Mouse (Mus musculus) urinary bladder, postnatal 4 days (tissue): ENCODE results near the gene Zfp229.
"Not testable (repeated sequence)": the region's sequence is repeated elsewhere in the genome, so short reads cannot be mapped to it uniquely, and the experiment has no call there.

Source experiments
- DNase-seq, 2 experiments: peaks; one replicate each; pipeline ENCODE4 v3.0.0; 2021 to 2022; ENCODE audit warnings: low spot score in 2 of 2

The Zfp229 gene

GRCm38 (mm10) chr17:21730495-21730894 lies at the start of gene Zfp229:
Gene Zfp229 (plus strand): TSS chr17:21730795.
- not testable (repeated sequence) for DNase-seq

GRCm38 (mm10) chr17:21691560-21691959 lies 39.0 kb upstream of the Zfp229 start, which contains the start of gene Gm10226:
Gene Gm10226 (plus strand): TSS chr17:21691860.
- no peak for DNase-seq

GRCm38 (mm10) chr17:21693342-21693741 lies 37.3 kb upstream of the Zfp229 start:
- no peak for DNase-seq

DNA sequence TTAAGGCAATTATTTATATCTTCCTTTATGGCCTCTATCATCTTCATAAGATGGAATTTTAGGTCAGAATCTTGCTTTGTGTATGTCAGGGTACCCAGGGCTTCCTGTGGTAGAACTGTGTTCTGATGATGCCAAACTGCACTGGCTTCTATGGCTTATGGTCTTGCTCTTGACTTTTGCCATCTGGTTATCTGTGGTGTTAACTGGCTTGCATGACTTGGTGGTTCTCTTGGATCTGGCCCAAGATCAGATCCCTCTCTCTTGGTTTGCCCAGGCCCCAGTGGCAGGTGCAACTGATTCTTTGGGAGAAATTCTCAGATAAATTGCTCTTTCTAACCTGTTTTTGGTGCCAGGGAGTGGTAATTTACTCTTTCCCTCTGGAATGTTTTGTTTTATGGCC lies 34.5 kb upstream of the Zfp229 start:
- no peak for DNase-seq

- no peak for DNase-seq
Measured at GRCm38 (mm10) chr17:21702281-21703240, 28.0 kb upstream of the Zfp229 start.

DNA sequence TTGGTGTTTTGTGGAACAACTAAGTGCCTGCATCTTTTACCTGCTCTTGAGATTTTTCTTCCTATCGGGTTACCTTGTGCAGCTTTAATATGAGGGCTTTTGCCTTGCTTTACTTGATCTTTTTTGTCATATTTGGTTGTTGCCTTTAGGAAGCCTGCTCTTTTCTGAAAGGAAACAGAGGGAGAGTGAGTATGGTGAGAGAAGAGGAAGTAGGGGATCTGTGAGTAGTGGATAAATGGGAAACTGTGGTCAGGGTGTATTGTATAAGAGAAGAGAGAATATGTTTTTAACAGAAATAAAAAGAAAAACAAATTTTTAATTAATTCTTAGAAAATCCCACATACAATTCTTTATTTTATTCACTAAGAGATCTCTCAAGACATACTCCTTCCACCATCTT lies 27.2 kb upstream of the Zfp229 start:
- no peak for DNase-seq

GRCm38 (mm10) chr17:21707343-21707996 lies 23.1 kb upstream of the Zfp229 start, which contains the start of gene Zfp760:
Gene Zfp760 (plus strand): TSS chr17:21707741.
- DNase-seq: peak; percentile 77 to 80

DNA sequence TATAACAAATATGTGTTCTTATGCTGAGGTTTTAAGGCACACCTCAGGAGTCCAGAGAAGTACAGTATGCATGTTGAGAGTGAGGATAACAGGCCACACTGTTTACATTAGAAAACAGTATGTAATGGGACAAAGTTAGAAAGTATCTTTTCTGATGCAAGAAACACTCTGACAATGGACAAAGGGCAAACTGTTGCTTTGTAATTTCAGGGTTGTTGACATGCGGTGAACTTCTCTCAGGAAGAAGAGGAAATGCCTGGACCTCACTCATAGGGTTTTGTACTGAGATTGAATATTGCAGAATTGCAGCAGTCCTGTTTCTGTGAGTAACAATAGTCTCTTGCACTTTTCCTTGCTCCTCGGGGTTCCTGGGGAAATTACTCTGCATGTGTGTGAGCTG lies 22.2 kb upstream of the Zfp229 start:
- DNase-seq: no peak

DNA sequence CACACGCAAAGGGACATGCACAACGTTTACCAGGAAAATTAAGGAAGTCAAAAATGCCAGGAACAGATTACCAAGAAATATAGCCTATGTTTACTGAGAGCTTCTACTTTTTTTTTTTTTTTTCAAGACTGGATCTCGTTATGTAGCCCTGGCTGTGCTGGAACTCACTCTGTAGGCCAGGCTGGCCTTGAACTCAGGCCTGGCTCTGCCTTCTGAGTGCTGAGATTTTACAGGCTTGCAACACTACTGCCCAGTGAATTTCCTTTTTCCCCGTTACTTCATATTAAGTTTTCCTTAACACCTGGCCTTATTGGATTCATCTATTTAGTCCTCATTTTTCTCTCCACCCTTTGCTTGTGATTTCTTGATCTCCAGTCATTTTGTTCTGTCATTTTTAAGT lies 2.5 kb downstream of the Zfp229 start:
- no peak for DNase-seq

DNA sequence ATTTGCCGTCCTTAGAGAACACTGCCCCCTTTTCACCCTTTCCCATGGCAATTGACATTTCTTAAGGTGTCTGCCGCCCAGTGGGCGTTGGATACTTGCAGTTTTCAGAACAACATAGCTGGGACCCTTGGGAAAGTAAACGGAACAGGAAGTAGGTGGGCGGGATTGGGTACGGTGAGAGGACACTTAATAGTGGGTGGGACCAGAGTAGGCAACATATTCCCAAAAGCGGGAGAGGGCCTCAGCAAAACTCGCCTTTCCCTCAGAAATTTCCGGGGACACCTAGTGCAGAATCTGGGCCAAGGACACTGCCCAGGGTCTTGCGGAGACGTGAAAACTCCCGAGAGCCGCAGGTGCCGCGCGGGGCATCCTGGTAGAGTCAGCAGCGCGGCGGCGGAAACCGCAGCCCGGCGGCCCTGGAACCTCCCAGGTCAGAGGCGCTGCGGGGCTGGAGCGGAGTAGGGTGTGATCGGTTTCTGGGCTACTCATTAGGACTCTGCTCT lies 3.0 kb downstream of the Zfp229 start:
- DNase-seq: peak; percentile 64 to 66

GRCm38 (mm10) chr17:21752791-21753190 lies 22.2 kb downstream of the Zfp229 start:
- DNase-seq: no peak

- no peak for DNase-seq
Measured at GRCm38 (mm10) chr17:21753342-21754208, 23.0 kb downstream of the Zfp229 start.

DNA sequence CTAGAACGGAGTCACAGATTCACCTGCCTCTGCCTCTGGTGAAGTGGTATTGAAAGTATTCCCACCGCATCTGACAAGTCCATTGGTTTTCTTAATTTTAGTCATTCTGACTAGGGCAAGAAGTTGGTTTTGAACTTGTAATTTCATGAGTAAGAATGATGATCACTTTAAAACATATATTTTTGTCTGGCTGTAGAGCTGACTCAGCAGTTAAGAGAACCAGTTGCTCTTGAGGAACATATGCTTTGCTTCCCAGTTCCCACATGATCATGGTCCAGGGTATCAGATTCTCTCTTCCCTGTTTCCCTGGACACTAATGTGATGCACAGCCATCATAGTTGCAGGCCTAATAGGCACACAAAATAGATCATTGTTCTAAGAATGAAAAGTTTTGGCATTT lies 39.7 kb downstream of the Zfp229 start:
- DNase-seq: no peak

DNA sequence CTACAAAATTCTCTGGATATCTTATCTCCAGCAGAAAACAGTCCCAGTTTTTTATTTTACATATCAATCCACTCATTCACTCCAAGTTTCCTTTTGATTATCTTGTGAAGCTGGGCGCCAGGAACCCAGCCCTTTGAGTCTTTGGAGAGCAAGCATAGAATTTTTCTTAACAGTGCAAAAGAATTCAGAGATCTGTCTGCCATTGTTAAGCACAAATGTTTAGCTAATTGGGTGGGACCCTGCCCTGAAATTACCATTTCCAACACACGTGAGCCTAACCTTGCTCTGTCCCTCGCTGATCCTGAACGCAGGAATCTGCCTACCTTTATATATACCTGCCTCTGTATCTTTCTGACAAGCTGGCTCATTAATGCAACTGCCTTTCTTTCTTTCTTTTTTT lies 61.7 kb downstream of the Zfp229 start:
- no peak for DNase-seq

GRCm38 (mm10) chr17:21801373-21801772 lies 70.8 kb downstream of the Zfp229 start:
- DNase-seq: not testable (repeated sequence)
